Mouse (Mus musculus) forebrain, embryonic 13.5 days (tissue): ENCODE measurements around the gene Rft1. TPM values are rescaled to one million over a fixed set of nuclear protein-coding genes. Genes with fewer than 3 reads are reported as not detected.
"Not testable (repeated sequence)": the region's sequence is repeated elsewhere in the genome, so short reads cannot be mapped to it uniquely, and the experiment has no call there.

ENCODE experiments used
- ATAC-seq: fragments of 200-750 bp; cut with Nextera tagmentation; 2 replicates; pipeline ENCODE4 v1.8.0; 2017
- H3K27ac ChIP-seq: fragments of 300-500 bp; sonication (generic); 2 replicates; pipeline ENCODE4 v1.5.1; 2015; ENCODE audit warnings: inconsistent platforms, mild to moderate bottlenecking, moderate library complexity
- H3K27me3 ChIP-seq: fragments of 300-500 bp; sonication (generic); 2 replicates; pipeline ENCODE4 v1.6.1; 2015; ENCODE audit warnings: mild to moderate bottlenecking, inconsistent platforms
- H3K36me3 ChIP-seq: fragments of 300-500 bp; sonication (generic); 2 replicates; pipeline ENCODE4 v1.6.1; 2015; ENCODE audit warnings: mild to moderate bottlenecking, inconsistent platforms; ENCODE audit not compliant: poor library complexity, severe bottlenecking
- H3K4me1 ChIP-seq: fragments of 300-500 bp; sonication (generic); 2 replicates; pipeline ENCODE4 v1.6.1; 2015; ENCODE audit warnings: inconsistent platforms
- H3K4me2 ChIP-seq: fragments of 300-500 bp; sonication (generic); 2 replicates; pipeline ENCODE4 v1.6.1; 2015; ENCODE audit warnings: inconsistent platforms, mild to moderate bottlenecking, moderate library complexity
- H3K4me3 ChIP-seq: fragments of 300-500 bp; sonication (generic); 2 replicates; pipeline ENCODE4 v1.5.1; 2015; ENCODE audit warnings: mild to moderate bottlenecking, inconsistent platforms
- H3K9ac ChIP-seq: fragments of 300-500 bp; sonication (generic); 2 replicates; pipeline ENCODE4 v1.6.1; 2015; ENCODE audit warnings: mild to moderate bottlenecking, inconsistent platforms
- H3K9me3 ChIP-seq: fragments of 300-500 bp; sonication (generic); replicated peaks from 2 replicates; pipeline ENCODE4 v1.6.1; 2016; ENCODE audit warnings: inconsistent platforms
- WGBS: fragments of 180-500 bp; shearing (Covaris S2); methylation state at CpG from one replicate; pipeline ENCODE4 v1.1.7; 2015; 5-methylcytosine and 5-hydroxymethylcytosine counted together
- polyA plus RNA-seq: library from polyadenylated mRNA; unstranded; fragments of >200 nt; fragmentation: Nextera tagmentation; extraction: Ambion mirVana; gene quantifications from 2 replicates; pipeline ENCODE4 v1.2.1, GENCODE M21; 2015

Rft1 gene
- polyA plus RNA-seq, 1 experiment from 2014 or later = 8.8 TPM

DNA sequence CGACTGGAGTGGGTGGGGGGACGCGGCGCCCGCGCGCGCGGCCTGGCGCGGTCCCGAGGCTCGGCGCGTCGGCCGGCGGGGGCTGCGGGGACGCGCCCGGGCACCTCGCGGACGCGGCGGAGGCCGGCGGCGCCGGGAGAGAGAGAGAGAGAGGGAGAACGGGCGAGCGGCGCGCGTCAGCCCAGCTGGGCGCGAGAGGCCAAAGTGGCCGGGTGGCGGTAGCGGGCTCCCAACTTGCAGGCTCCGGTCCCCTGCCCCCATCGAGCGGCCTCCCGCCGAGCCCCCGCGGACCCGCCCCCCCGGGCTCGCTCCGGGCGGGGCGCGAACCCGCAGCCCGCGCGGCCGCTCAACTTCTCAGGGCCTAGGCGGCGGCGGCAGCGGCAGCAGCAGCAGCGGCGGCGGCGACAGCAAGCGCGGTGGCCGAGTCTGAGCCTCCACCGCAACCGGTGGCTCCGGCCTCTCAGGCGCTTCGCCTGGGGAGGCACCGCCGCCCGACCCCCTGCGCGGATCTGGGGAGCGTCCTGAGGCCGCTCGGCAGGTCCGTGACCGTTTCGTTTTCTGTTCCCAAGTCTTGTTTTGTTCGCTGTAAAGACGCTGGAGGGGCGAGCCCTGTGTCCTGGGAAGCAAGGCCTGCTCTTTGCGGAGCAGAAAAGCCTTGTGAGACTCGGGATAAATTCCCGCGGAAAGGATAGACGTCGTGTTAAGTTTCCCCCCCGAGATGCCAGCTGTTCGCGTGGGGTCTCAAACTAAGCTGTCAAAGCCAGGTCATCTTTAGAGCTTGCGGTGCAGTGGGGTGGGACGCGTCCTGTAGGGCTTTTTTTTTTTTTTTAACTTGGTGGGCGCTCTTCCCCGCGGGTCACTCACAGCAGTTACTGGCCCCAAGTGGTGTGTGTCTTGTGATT is 62.1 kb downstream of the Rft1 start:
- Histone ChIP-seq H3K4me1 (peaks cover 20% of the 10 kb centered on the region), H3K4me2 (peak overlapping the region; percentile 66), H3K9ac (peak overlapping the region; percentile 93), H3K27ac (peak overlapping the region; percentile 95), H3K27me3 (0 out of 2 replicates have a peak, but pooled peaks cover 6% of the 10 kb centered on the region), H3K4me3 (peak overlapping the region; percentile 97), H3K36me3 (no peaks in the 10 kb centered on the region), H3K9me3 (no peaks in the 10 kb centered on the region)
- under 1% methylated on average over 68 of the region's 106 CpGs for WGBS
- ATAC-seq = peak; percentile 64

DNA sequence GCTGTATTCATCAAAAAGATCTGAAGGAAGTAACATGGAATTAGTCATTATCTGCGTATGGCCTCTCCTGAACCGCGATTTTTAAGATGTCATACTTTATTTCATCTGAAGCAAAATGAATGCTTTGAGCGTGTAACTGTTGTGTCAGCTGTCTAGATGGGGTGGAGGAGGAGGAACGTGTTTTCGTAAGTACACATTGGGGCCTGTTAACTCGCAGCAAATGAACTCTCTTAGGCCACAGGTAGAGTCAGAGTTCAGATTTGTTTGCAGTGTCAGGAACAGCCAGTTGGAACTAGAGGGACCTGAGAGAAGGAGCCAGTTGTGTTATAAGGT is 62.8 kb downstream of the Rft1 start:
- no peaks in the 10 kb centered on the region for H3K9me3 ChIP-seq
- peak overlapping the region; percentile 66 for H3K4me2 ChIP-seq
- H3K27me3 ChIP-seq = 0 out of 2 replicates have a peak, but pooled peaks cover 6% of the 10 kb centered on the region
- peak overlapping the region; percentile 93 for H3K9ac ChIP-seq
- H3K27ac ChIP-seq = no peak overlapping the region
- H3K4me3 ChIP-seq = peak overlapping the region; percentile 97
- peaks cover 20% of the 10 kb centered on the region for H3K4me1 ChIP-seq
- H3K36me3 ChIP-seq = no peaks in the 10 kb centered on the region
- no peak for ATAC-seq
- 3% methylated on average over 7 of the region's 7 CpGs for whole genome bisulfite sequencing

DNA sequence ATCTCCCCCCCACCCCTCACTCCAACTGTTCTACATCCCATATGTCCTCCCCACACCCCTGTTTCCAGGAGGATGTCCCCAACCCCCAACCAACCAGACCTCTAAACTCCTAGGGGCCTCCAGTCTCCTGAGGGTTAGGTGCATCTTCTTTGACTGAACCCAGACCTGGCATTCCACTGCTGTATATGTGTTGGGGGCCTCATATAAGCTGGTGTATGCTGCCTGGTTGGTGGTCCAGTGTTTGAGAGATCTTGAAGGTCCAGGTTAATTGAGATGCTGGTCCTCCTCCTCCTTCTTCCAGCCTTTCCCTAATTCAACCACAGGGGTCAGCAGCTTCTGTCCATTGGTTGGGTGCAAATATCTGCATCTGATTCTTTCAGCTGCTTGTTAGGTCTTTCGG is 64.5 kb downstream of the Rft1 start:
- not testable (repeated sequence) for H3K36me3 ChIP-seq, H3K9me3 ChIP-seq, H3K27ac ChIP-seq, H3K9ac ChIP-seq, ATAC-seq, H3K4me2 ChIP-seq, H3K27me3 ChIP-seq, H3K4me3 ChIP-seq
- H3K4me1 ChIP-seq = peaks cover 20% of the 10 kb centered on the region
- 100% methylated on average over 1 of the region's 1 CpGs for WGBS

DNA sequence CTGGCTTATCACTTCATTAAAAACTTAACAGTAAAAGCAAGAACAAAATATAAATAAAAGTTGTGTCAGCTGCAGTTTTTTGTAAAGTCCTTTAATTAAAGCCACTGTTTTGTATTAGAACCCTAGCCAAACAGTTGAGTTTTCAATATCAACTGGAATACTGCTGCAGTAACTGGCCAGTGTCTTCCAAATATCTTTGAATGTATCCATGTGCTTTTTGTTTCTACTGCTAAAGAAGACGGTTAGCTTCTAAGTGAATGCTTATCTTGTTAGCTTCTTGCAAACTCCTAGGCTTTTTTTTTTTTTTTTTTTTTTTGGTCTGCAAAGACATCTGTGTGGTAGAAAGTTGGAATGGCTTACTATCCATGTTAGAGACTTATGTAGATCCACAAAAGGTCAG is 65.4 kb downstream of the Rft1 start:
- no peaks in the 10 kb centered on the region for H3K9me3 ChIP-seq
- 84% methylated on average over 1 of the region's 1 CpGs for WGBS

DNA sequence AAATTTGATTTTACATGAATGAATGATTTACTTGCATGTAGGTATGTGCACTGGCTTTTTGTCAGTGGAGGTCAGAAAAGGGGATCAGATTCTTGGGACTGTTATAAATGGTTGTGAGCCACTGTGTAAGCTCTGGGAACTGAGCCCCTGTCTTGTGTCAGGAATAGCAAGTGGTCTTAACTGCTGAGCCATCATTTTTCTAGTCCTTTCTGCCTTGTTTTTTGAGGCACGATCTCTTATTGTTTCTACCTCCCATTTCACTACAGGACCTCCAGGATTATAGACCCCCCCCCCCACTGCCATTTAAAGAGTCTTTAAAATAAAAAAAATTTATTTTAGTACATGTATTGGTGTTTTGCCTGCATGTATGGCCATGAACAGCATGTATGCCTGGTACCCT is 67.7 kb downstream of the Rft1 start:
- Histone ChIP-seq H3K27me3 (no peaks in the 10 kb centered on the region), H3K36me3 (no peaks in the 10 kb centered on the region), H3K4me1 (peaks cover 11% of the 10 kb centered on the region), H3K9ac (no peak overlapping the region), H3K9me3 (no peaks in the 10 kb centered on the region), H3K27ac (no peak overlapping the region), H3K4me3 (no peak overlapping the region), H3K4me2 (no peak overlapping the region)
- ATAC-seq = no peak
- whole genome bisulfite sequencing = 85% methylated on average over 1 of the region's 1 CpGs

More for the DNA sequence above, 65.4 kb downstream of the Rft1 start:
- Histone ChIP-seq H3K27me3 (0 out of 2 replicates have a peak, but pooled peaks cover 4% of the 10 kb centered on the region), H3K9ac (no peak overlapping the region), H3K27ac (no peak overlapping the region), H3K4me1 (peaks cover 20% of the 10 kb centered on the region), H3K4me3 (no peak overlapping the region), H3K4me2 (no peak overlapping the region), H3K36me3 (no peaks in the 10 kb centered on the region)
- ATAC-seq = no peak

DNA sequence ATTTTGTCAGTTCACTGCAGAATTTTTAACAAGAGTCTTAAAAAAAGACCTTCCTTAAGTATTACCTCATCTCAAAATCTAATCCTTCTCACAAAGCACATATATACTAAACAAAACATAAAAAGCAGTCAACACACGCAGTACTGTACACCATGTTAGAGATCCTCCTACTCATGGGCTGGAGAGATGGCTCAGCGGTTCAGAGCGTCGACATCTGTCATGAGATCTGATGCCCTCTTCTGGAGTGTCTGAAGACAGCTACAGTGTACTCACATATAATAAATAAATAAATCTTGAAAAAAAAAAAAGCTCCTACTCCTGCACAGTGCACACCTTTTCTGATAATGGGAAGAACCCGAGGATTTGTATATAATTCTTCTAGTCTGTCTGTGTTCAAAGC is 68.2 kb downstream of the Rft1 start:
- Histone ChIP-seq H3K4me1 (peaks cover 8% of the 10 kb centered on the region), H3K9me3 (no peaks in the 10 kb centered on the region), H3K4me2 (no peak overlapping the region), H3K27ac (no peak overlapping the region), H3K36me3 (no peaks in the 10 kb centered on the region), H3K4me3 (no peak overlapping the region), H3K9ac (no peak overlapping the region), H3K27me3 (no peaks in the 10 kb centered on the region)
- ATAC-seq = no peak
- 86% methylated on average over 5 of the region's 5 CpGs for WGBS

DNA sequence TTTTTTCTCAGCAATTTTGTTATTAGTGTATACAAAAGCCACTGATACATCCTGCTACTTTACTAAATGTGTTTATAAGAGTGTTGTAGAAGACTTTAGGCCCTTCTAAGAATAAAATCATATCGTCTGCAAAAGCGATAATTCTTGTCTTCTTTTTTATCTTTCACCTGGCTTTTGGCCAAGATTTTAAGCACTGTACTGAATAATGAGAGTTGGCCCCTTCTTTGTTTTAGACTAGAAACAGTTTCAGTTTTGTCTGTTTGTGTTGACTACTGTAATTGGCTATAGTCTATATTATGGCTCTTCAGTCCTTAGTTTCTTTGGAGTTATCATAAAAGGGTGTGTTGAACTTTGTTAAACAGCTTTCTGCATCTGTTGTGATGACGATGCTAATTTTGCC is 77.7 kb downstream of the Rft1 start:
- 71% methylated on average over 3 of the region's 3 CpGs for WGBS
- Histone ChIP-seq H3K4me1 (0 out of 2 replicates have a peak, but pooled peaks cover 7% of the 10 kb centered on the region), H3K4me3 (no peak overlapping the region), H3K27ac (no peak overlapping the region), H3K4me2 (no peak overlapping the region), H3K36me3 (no peaks in the 10 kb centered on the region), H3K9me3 (no peaks in the 10 kb centered on the region), H3K27me3 (no peaks in the 10 kb centered on the region), H3K9ac (no peak overlapping the region)
- ATAC-seq = no peak

DNA sequence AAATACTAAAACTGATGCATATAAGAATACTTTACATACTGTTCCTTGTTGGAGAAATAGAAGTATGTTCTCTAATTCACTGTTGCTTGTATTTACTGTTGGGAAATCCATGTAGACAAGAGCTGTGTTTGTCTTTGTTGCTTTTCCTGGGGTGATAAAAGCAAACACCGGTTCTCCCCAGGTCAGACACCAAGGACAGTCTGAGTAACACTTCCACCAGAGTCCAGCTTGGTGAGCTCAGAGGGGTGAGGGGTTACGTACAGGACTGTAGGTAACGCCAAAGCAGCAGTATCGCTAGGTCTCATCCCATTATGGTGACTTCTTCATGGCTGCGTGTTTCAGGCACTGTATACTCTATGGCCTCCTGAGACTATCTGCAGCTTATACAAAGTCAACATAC is 80.5 kb downstream of the Rft1 start:
- 98% methylated on average over 5 of the region's 5 CpGs for WGBS
- no peak for ATAC-seq
- 0 out of 2 replicates have a peak, but pooled peaks cover 7% of the 10 kb centered on the region for H3K4me1 ChIP-seq

DNA sequence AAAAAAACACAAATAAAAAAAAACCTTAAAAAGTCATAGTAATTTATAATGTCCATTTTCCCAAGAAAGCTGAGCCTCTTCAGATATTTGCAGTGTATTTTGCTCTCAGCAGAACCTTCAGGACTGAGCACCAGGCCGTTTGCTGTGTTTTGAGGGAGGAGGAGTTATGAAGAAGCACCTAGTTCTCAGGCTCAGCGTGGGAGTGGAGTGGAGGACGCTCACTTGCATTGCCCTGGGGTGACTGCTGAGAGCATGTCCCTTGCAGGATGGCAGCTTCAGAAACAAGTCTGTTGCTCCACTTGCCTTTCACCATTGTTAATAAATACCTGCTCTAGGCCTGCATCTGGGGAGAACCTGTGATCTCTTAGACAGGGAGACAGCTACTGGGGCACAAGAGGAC is 81.7 kb downstream of the Rft1 start:
- Histone ChIP-seq H3K27me3 (no peaks in the 10 kb centered on the region), H3K4me3 (no peak overlapping the region), H3K4me1 (0 out of 2 replicates have a peak, but pooled peaks cover 7% of the 10 kb centered on the region), H3K9me3 (no peaks in the 10 kb centered on the region), H3K27ac (no peak overlapping the region), H3K9ac (no peak overlapping the region), H3K36me3 (no peaks in the 10 kb centered on the region), H3K4me2 (no peak overlapping the region)
- ATAC-seq = no peak
- WGBS = 80% methylated on average over 3 of the region's 3 CpGs

More for the DNA sequence above, 80.5 kb downstream of the Rft1 start:
- Histone ChIP-seq H3K27ac (no peak overlapping the region), H3K9ac (no peak overlapping the region), H3K9me3 (no peaks in the 10 kb centered on the region), H3K4me3 (no peak overlapping the region), H3K4me2 (no peak overlapping the region), H3K27me3 (no peaks in the 10 kb centered on the region), H3K36me3 (no peaks in the 10 kb centered on the region)

DNA sequence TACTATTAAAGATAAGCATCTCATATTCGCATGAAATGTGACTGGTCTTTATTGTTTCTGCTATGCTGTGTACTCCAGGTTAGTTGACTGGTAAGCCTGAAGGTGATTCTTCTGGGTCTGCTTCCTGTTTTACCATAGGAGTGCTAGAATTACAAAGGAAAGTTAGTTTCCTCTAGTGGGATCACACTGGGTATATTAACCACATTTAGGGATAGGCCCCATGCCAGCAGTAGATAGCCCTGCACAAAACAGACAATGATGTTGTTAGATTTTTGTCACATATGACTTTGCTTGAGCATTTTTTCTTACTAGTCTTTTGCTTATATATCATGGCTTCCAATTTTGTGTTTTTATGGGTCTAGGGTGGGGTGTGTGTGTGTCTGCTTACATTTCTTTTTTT is 82.3 kb downstream of the Rft1 start:
- 96% methylated on average over 1 of the region's 1 CpGs for WGBS
- H3K4me2 ChIP-seq = no peak overlapping the region
- no peaks in the 10 kb centered on the region for H3K36me3 ChIP-seq
- no peak for ATAC-seq
- no peak overlapping the region for H3K9ac ChIP-seq
- no peak overlapping the region for H3K27ac ChIP-seq
- H3K27me3 ChIP-seq = no peaks in the 10 kb centered on the region
- no peaks in the 10 kb centered on the region for H3K9me3 ChIP-seq
- H3K4me1 ChIP-seq = 0 out of 2 replicates have a peak, but pooled peaks cover 7% of the 10 kb centered on the region
- H3K4me3 ChIP-seq = no peak overlapping the region
